Mouse (Mus musculus): ENCODE measurements around the gene C1rb.

- TF ChIP-seq EP300 (IDR thresholded peaks at IDR 0.05; ENCODE audit: low read depth) = no peak
- peak; percentile 26; the same call in 1 of the 2 replicates for TF ChIP-seq CTCF (IDR thresholded peaks at IDR 0.05; ENCODE audit: low read depth)
Measured at GRCm38 (mm10) chr6:124544466-124544865, 25.6 kb upstream of the C1rb start.

All from liver, postnatal 0 days (tissue).